Mouse (Mus musculus) midbrain, embryonic 15.5 days (tissue): ENCODE data around the gene Fxyd6. TPM values are rescaled to one million over a fixed set of nuclear protein-coding genes. Genes with fewer than 3 reads are reported as not detected.

Experiments used
- ATAC-seq: fragments of 200-750 bp; cut with Nextera tagmentation; replicated peaks from 2 replicates; pipeline ENCODE4 v1.8.0; 2017; ENCODE audit warnings: moderate TSS enrichment
- H3K27ac ChIP-seq: fragments of 300-500 bp; sonication (generic); 2 replicates; pipeline ENCODE4 v1.5.1; 2015; ENCODE audit warnings: mild to moderate bottlenecking, inconsistent platforms
- H3K27me3 ChIP-seq: fragments of 300-500 bp; sonication (generic); replicated peaks from 2 replicates; pipeline ENCODE4 v1.6.1; 2015; ENCODE audit warnings: inconsistent platforms
- H3K36me3 ChIP-seq: fragments of 300-500 bp; sonication (generic); replicated peaks from 2 replicates; pipeline ENCODE4 v1.6.1; 2015; ENCODE audit warnings: inconsistent platforms
- H3K4me1 ChIP-seq: fragments of 300-500 bp; sonication (generic); 2 replicates; pipeline ENCODE4 v1.6.1; 2015; ENCODE audit warnings: inconsistent platforms
- H3K4me2 ChIP-seq: fragments of 300-500 bp; sonication (generic); 2 replicates; pipeline ENCODE4 v1.6.1; 2015; ENCODE audit warnings: inconsistent platforms, mild to moderate bottlenecking, moderate library complexity
- H3K4me3 ChIP-seq: fragments of 300-500 bp; sonication (generic); 2 replicates; pipeline ENCODE4 v1.5.1; 2015; ENCODE audit warnings: mild to moderate bottlenecking, inconsistent platforms
- H3K9ac ChIP-seq: fragments of 300-500 bp; sonication (generic); 2 replicates; pipeline ENCODE4 v1.6.1; 2015; ENCODE audit warnings: mild to moderate bottlenecking, inconsistent platforms
- H3K9me3 ChIP-seq: fragments of 300-500 bp; sonication (generic); 2 replicates; pipeline ENCODE4 v1.6.1; 2016; ENCODE audit warnings: inconsistent platforms
- WGBS: fragments of 180-500 bp; shearing (Covaris S2); methylation state at CpG from one replicate; pipeline ENCODE4 v1.1.7; 2015; ENCODE audit warnings: mixed read lengths; 5-methylcytosine and 5-hydroxymethylcytosine counted together
- polyA plus RNA-seq: library from polyadenylated mRNA; unstranded; fragments of >200 nt; fragmentation: Nextera tagmentation; extraction: Ambion mirVana; gene quantifications from 2 replicates; pipeline ENCODE4 v1.2.1, GENCODE M21; 2015

Fxyd6 gene
- polyA plus RNA-seq, 1 experiment from 2014 or later = 647 TPM

DNA sequence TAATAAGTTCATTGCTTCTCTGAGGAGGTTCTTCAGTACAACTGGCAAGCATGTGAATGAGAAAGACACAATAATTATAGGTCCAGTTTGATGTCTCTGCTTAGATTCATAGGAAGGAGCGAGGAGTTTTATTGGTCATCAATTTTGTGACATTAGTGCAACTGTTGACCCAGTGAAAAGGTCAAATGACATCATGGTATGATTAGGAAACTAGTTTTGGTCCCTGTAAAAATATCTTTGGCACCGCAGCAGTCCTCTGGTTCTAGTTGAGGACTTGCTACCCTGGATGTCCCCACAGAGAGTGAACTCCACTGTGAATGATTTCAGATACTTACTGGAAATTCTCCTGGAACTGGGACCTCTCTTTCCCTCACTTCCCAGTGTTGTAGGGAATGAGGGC lies 14.8 kb upstream of the Fxyd6 start:
- H3K27ac ChIP-seq = no peak overlapping the region
- H3K4me1 ChIP-seq = no peaks in the 10 kb centered on the region
- no peaks in the 10 kb centered on the region for H3K27me3 ChIP-seq
- ATAC-seq = no peak
- H3K9me3 ChIP-seq = no peaks in the 10 kb centered on the region
- 93% methylated on average over 2 of the region's 2 CpGs for WGBS
- no peak overlapping the region for H3K4me2 ChIP-seq
- H3K9ac ChIP-seq = no peak overlapping the region
- no peak overlapping the region for H3K4me3 ChIP-seq
- no peaks in the 10 kb centered on the region for H3K36me3 ChIP-seq

DNA sequence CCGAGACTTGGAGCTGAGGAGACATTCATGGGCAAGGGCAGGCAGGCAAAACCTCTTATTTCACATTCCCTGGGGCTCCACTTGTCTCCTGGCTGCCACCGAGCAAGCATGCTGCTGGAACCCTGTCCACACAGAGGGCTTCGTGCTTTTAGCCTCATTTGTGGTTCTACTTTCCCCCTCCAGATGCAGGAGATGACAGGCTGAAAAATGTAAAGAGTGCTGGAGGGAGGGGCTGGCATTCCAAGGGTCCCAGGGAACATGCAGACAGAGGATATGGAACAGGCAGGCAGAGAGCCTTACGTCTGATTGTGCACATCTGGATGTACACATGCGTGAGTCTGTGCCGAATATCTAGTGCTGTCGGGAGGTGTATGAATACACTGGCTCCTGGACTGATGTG lies 11.6 kb upstream of the Fxyd6 start:
- no peak overlapping the region for H3K4me3 ChIP-seq
- H3K4me2 ChIP-seq = no peak overlapping the region
- H3K9ac ChIP-seq = no peak overlapping the region
- no peak overlapping the region for H3K27ac ChIP-seq
- H3K27me3 ChIP-seq = no peaks in the 10 kb centered on the region
- WGBS = 82% methylated on average over 7 of the region's 7 CpGs
- ATAC-seq = no peak
- no peaks in the 10 kb centered on the region for H3K36me3 ChIP-seq
- no peaks in the 10 kb centered on the region for H3K4me1 ChIP-seq
- H3K9me3 ChIP-seq = no peaks in the 10 kb centered on the region

DNA sequence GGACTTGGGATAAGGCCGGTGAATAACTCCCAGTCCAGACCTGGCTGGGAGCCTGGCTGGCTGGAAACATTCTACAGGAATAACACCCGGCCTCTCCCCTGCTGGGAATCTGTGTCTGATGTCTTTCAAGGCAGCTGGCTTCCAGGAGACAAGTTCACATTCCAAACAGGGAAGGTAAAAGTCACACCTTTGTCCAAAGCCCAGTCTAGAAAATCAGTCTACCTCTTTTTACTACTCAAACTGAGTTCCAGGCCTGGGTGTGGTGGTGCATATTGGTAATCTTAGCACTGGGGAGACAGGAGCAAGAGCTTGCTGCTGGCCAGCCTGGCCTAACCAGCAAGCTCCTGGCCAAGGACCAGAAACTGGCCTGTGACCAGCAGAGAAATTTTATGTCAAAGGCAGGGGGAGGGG lies 7.9 kb upstream of the Fxyd6 start:
- Histone ChIP-seq H3K4me1 (no peaks in the 10 kb centered on the region), H3K4me3 (no peak overlapping the region), H3K36me3 (no peaks in the 10 kb centered on the region), H3K9ac (no peak overlapping the region), H3K27ac (no peak overlapping the region), H3K27me3 (no peaks in the 10 kb centered on the region), H3K9me3 (no peaks in the 10 kb centered on the region), H3K4me2 (no peak overlapping the region)
- no peak for ATAC-seq
- 36% methylated on average over 2 of the region's 2 CpGs for WGBS

DNA sequence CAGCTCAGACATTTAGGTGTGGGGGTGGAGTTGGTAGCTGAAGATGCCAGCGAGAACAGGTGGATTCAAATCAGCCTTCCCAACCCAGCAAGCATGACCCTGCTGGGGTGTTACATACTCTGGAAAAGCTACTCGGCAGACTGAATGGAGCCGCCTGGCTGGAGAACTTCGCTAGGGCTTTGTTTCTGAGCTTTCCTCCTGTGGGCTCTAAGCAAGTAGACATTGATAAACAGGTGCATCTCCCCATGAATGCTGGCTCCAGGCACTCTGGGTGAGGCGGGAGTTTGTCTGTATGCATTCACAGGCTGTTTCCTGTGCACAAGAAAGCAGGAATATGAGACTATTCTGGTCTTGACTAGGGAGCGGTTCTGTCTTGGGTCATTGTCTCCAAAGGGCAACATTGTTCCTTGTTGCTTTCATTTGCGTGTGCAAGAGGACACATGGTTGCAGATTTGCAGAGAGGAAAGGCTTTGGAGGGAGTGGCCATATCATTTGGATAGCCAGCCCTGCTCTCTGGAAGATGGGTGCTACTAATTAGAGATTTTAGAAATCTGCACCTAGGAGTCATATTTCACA lies 6.3 kb upstream of the Fxyd6 start:
- H3K9me3 ChIP-seq = no peaks in the 10 kb centered on the region
- H3K27ac ChIP-seq = no peak overlapping the region
- no peaks in the 10 kb centered on the region for H3K27me3 ChIP-seq
- WGBS = 51% methylated on average over 7 of the region's 7 CpGs
- ATAC-seq = no peak
- no peak overlapping the region for H3K9ac ChIP-seq
- no peak overlapping the region for H3K4me3 ChIP-seq
- H3K4me2 ChIP-seq = no peak overlapping the region
- no peaks in the 10 kb centered on the region for H3K36me3 ChIP-seq
- no peaks in the 10 kb centered on the region for H3K4me1 ChIP-seq

DNA sequence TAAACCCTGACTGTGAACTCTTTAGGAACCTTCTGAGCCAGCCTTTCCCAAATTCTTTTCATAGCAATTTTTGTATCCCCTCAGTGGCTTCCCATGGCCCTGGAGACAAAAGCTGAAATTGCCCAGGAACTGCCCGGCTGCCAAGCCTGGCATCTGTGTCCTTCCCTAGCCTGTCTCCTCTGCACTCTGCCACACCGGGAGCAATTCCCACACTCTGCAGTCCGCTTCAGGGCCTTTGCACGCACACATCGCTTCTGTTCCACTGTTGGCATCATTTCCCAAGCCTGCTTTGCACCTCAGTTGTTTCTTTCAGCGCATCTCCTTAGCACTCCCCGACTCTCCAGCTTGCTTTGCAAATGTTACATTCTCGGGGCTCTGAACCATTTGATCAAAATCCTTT lies 2.3 kb upstream of the Fxyd6 start:
- no peak for ATAC-seq
- Histone ChIP-seq H3K27ac (no peak overlapping the region), H3K27me3 (no peaks in the 10 kb centered on the region), H3K4me3 (no peak overlapping the region), H3K4me2 (no peak overlapping the region), H3K9ac (no peak overlapping the region), H3K4me1 (peaks cover 20% of the 10 kb centered on the region), H3K9me3 (no peaks in the 10 kb centered on the region), H3K36me3 (no peaks in the 10 kb centered on the region)
- 82% methylated on average over 8 of the region's 8 CpGs for WGBS

DNA sequence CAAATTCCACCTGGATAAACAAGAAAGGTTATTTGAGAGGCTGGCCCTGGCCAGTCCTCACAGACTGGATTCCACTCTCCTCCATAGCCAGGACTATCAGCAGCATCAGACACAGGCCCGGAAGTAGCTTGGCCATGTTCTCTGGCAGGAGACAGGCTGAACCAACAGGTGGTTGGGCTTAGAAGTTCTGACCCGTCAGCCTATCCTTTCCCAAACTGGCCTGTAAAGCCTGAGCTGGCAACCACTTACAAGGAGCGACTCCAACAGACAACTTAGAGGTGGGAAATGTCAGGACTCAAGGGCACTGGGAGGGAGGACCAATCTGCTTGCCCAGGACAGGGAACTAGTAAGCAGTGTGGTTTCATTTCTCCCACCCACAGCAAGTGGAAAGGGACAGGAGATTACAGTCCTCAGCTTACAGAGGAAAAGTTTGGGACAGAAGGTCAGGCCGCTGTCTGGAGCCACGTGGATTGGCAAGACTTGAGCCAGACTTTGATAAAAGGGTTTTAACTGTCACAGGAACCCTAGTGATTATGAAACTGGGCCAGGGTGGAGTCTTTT lies 1.6 kb upstream of the Fxyd6 start:
- no peak for ATAC-seq
- Histone ChIP-seq H3K36me3 (no peaks in the 10 kb centered on the region), H3K27me3 (no peaks in the 10 kb centered on the region), H3K27ac (no peak overlapping the region), H3K4me3 (no peak overlapping the region), H3K4me1 (peaks cover 26% of the 10 kb centered on the region), H3K9ac (no peak overlapping the region), H3K9me3 (no peaks in the 10 kb centered on the region), H3K4me2 (no peak overlapping the region)
- 79% methylated on average over 5 of the region's 5 CpGs for WGBS

DNA sequence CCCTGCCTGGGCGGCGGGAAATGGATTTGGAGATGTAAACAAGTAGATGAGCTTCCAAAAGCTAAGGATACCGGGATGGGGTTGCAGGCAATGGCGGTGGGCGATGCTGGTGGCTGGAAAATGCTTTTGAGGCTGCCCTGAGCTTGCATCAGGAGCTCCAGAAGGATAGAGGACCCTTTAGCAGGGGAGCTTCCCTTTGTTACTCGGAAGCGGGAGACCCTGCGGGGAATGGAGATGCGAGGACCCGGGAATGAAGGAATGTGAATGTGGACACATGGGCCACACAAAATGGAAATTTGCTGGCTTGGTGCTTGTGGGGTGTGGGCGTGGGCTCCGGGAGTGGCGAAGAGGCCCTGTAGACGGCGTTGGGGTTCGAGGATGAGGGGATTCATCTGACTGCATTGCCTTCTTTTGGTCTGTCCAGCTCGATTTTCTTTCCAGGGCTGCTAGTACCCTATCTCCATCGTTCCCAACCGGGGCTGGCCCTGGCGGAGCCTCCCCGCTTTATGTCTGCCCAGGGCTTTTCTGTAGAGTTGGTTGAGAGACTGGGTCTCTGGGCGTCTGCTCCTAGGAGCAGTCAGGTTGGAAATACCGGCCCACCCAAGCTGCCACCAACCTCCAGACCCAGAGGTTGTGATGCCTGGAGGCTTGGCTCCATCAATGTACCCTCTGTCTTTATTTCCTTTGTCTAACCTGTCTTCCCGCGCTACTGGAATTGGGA lies 791 bp downstream of the Fxyd6 start:
- Histone ChIP-seq H3K4me1 (peaks cover 34% of the 10 kb centered on the region), H3K4me3 (peak overlapping the region; percentile 65), H3K4me2 (peak overlapping the region; percentile 52), H3K36me3 (no peaks in the 10 kb centered on the region), H3K27ac (peak overlapping the region; percentile 91), H3K9ac (peak overlapping the region; percentile 63), H3K9me3 (no peaks in the 10 kb centered on the region), H3K27me3 (no peaks in the 10 kb centered on the region)
- WGBS = 1% methylated on average over 25 of the region's 25 CpGs
- ATAC-seq = peak; percentile 48

DNA sequence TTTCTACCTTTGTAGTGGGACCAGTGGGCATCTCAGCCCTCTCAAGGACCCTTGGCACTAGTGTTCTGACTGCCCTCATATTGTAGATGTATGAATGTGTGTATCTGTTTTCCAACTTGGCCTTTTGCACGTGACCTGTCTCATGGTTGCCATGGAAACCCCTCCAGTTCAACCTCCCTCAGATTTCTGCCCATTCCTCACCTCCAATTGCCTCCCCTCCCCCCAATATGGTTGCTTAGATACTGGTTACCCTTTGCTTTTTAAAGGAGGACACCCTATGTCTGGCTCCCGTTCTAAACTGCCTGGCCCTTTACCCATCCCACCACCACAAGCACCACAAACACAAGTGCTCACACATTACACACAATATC lies 1.3 kb downstream of the Fxyd6 start:
- H3K9ac ChIP-seq = peak overlapping the region; percentile 63
- H3K36me3 ChIP-seq = no peaks in the 10 kb centered on the region
- 0% methylated on average over 2 of the region's 2 CpGs for WGBS
- no peaks in the 10 kb centered on the region for H3K9me3 ChIP-seq
- peak overlapping the region; percentile 65 for H3K4me3 ChIP-seq
- H3K4me1 ChIP-seq = peaks cover 40% of the 10 kb centered on the region
- H3K27ac ChIP-seq = peak overlapping the region; percentile 91
- no peaks in the 10 kb centered on the region for H3K27me3 ChIP-seq
- peak; percentile 78 for ATAC-seq
- peak overlapping the region; percentile 52 for H3K4me2 ChIP-seq

DNA sequence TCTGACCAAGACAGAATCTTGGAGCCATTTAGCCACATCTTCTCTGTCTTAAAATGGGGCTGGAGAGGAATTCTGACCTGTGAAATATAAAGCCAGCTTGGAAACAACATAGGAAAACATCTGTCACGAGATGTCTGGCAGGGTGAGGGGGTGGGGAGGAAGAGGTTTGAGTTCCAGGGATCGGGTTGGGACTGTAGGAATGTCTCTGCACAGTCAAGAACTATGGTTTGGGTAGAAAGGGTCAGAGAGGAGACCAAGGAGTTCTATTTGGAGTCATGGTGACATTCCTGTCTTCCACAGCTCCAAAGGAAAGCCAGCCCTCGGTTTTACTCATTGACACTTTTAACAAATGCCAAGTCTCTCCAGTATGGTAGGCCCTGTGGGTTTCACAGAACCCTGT lies 3.9 kb downstream of the Fxyd6 start:
- Histone ChIP-seq H3K36me3 (no peaks in the 10 kb centered on the region), H3K4me2 (no peak overlapping the region), H3K9ac (no peak overlapping the region), H3K27ac (no peak overlapping the region), H3K9me3 (no peaks in the 10 kb centered on the region), H3K4me3 (no peak overlapping the region), H3K4me1 (peaks cover 46% of the 10 kb centered on the region), H3K27me3 (no peaks in the 10 kb centered on the region)
- ATAC-seq = no peak
- 89% methylated on average over 3 of the region's 3 CpGs for WGBS

DNA sequence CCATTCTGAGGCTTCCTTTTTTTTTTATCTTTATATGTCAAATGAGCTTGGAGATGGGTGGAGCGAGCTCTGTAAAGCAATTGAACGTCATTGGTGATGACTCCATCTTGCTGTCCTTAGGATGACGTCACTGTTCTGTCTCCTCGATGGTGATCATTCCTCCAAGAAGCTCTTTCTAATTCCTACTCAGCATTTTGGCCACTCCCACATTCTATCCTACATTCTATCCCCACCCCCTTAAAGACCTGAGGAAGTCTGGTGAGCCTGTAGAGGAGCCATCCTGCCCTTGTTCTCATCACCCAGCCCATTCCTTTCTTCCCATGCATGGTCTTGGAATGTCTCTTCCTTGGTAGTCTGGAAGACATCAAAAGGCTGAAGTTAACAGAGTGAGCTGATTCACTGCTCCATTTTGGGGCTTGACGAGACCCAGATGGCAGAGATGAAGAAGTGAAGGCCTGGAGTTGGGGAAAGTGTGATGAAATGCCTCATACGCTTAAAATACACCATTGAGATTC lies 5.1 kb downstream of the Fxyd6 start:
- no peak overlapping the region for H3K9ac ChIP-seq
- H3K9me3 ChIP-seq = no peaks in the 10 kb centered on the region
- peaks cover 46% of the 10 kb centered on the region for H3K4me1 ChIP-seq
- WGBS = 89% methylated on average over 6 of the region's 6 CpGs
- H3K27me3 ChIP-seq = no peaks in the 10 kb centered on the region
- no peak overlapping the region for H3K27ac ChIP-seq
- H3K36me3 ChIP-seq = no peaks in the 10 kb centered on the region
- no peak overlapping the region for H3K4me2 ChIP-seq
- no peak overlapping the region for H3K4me3 ChIP-seq
- ATAC-seq = no peak

DNA sequence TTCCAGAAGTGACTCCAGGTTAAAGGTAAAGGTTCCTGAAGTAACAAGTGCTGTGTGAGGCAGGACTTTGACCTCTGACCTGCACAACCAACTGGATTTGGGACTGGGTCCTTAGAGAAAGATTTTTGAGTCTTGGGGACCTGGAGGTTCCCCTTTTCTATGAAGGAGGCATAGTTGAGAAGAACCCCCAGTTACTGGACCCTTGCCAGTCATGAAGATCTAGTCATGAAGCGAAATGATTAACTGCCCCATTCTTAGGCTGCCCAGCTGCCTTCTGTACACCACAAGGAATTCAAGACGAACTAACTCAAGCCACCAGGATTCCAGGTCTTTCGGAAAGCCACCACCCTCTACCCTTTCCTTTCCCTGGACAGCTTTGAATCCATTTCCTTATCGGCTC lies 6.4 kb downstream of the Fxyd6 start:
- no peak overlapping the region for H3K27ac ChIP-seq
- no peaks in the 10 kb centered on the region for H3K36me3 ChIP-seq
- no peaks in the 10 kb centered on the region for H3K9me3 ChIP-seq
- no peak overlapping the region for H3K4me3 ChIP-seq
- H3K4me1 ChIP-seq = peaks cover 59% of the 10 kb centered on the region
- no peak for ATAC-seq
- no peak overlapping the region for H3K9ac ChIP-seq
- 85% methylated on average over 4 of the region's 4 CpGs for WGBS
- H3K4me2 ChIP-seq = no peak overlapping the region
- H3K27me3 ChIP-seq = no peaks in the 10 kb centered on the region

DNA sequence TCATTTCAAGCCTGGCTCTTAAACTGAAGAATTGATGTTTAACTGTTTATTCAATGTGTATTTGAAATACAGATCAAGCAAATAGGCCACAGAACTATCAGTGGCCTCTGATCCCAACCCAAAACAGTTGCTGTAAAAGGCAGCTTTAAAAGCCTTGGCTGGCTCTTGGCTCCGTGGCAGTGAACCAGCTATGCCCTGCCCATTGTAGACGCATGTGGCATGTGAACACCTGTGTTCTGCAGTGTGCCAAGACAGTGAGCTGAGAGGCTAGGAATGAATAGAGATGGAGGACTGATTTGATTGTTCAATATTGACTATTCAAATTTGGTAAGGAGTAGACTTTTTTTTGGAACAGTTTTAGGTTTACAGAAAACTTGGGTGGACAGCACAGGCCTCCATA lies 6.9 kb downstream of the Fxyd6 start:
- no peaks in the 10 kb centered on the region for H3K36me3 ChIP-seq
- no peak for ATAC-seq
- H3K27me3 ChIP-seq = no peaks in the 10 kb centered on the region
- no peak overlapping the region for H3K4me3 ChIP-seq
- H3K9me3 ChIP-seq = no peaks in the 10 kb centered on the region
- H3K4me1 ChIP-seq = peaks cover 54% of the 10 kb centered on the region
- no peak overlapping the region for H3K9ac ChIP-seq
- no peak overlapping the region for H3K27ac ChIP-seq
- H3K4me2 ChIP-seq = no peak overlapping the region
- WGBS = 86% methylated on average over 2 of the region's 2 CpGs
